7 mouse cellular contexts compared by ENCODE assay signal in the genomic region with DNA sequence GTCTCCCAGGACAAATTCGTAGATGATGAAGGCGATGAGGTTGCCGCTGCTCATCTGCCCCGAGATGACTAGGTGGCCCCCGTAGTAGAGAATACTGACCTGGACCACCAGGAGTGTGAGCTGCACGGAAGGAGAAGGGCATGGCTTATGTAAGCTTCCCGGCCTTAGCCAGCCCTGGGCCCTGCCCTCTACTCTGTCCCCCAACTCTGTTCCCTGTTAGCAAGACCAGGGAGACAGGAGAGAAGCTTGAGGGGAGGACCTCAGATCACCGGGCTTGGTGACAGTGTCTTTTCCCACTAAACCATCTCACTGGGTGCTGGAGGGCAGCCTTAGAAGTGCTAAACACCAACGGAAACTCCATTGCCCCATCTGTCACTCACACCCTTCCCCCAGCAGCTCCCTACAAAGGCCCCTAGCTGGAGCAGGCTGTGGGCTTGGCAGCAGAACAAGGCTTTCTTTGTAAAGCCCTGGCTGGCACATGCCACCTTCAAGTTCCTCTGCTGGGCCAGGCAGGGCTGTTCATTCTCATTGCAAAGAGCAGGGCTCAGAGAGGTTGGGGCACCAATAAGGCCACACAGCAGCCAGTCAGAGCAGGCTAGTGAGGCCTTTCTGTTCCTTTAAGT. TPM values are rescaled to one million over a fixed set of nuclear protein-coding genes. Genes with fewer than 3 reads are reported as not detected.
DNase-seq lines count a peak whose midpoint lies in the region; ATAC-seq lines count a peak whose summit lies in the region.

No protein-coding gene starts in this region.

- 31% methylated on average over 9 of the region's 9 CpGs for WGBS in forebrain, embryonic 16.5 days
- WGBS in neural tube, embryonic 12.5 days, result 63% methylated on average over 9 of the region's 9 CpGs

- peak overlapping the region; percentile 36 for H3K4me2 ChIP-seq in forebrain, embryonic 16.5 days (ENCODE audit: low read length)
- H3K4me2 ChIP-seq in neural tube, embryonic 12.5 days (replicated peaks), result no peak overlapping the region

- ATAC-seq in forebrain, embryonic 16.5 days, result peak; percentile 97
- peak; percentile 79 for ATAC-seq in neural tube, embryonic 12.5 days (ENCODE audit: low FRiP score, low read depth)

- H3K27ac ChIP-seq in forebrain, embryonic 16.5 days (ENCODE audit: low read length), result peak overlapping the region; percentile 81
- H3K27ac ChIP-seq in neural tube, embryonic 12.5 days, result no peak overlapping the region

- H3K9ac ChIP-seq in forebrain, embryonic 16.5 days (replicated peaks; ENCODE audit: low read depth, low read length), result peak overlapping the region; percentile 31
- no peak overlapping the region for H3K9ac ChIP-seq in neural tube, embryonic 12.5 days

- no peaks in the 10 kb centered on the region for H3K9me3 ChIP-seq in forebrain, embryonic 16.5 days (ENCODE audit: control insufficient read depth, low read length)
- no peaks in the 10 kb centered on the region for H3K9me3 ChIP-seq in neural tube, embryonic 12.5 days

- DNase-seq in 3T3-L1 (ENCODE audit: low read depth, low spot score), result peak; percentile 36
- DNase-seq in T-cell, adult 2 months (ENCODE audit: low spot score), result peak; percentile 74
- peak; percentile 37 to 47 for DNase-seq in layer of hippocampus, postnatal 25 days (ENCODE audit: extremely low spot score in 1 of 2, low spot score in 1 of 2)
- DNase-seq in urinary bladder, postnatal 14 days (ENCODE audit: low spot score), result no peak
- DNase-seq in adrenal gland, adult 8-10 months, result no peak

- H3K4me3 ChIP-seq in forebrain, embryonic 16.5 days (replicated peaks; ENCODE audit: low read length), result no peak overlapping the region
- H3K4me3 ChIP-seq in neural tube, embryonic 12.5 days, result no peak overlapping the region

- H3K36me3 ChIP-seq in forebrain, embryonic 16.5 days (ENCODE audit: control insufficient read depth, insufficient read depth), result no peaks in the 10 kb centered on the region
- no peaks in the 10 kb centered on the region for H3K36me3 ChIP-seq in neural tube, embryonic 12.5 days

- no peaks in the 10 kb centered on the region for H3K27me3 ChIP-seq in forebrain, embryonic 16.5 days (replicated peaks; ENCODE audit: control insufficient read depth, insufficient read depth, low read length)
- H3K27me3 ChIP-seq in neural tube, embryonic 12.5 days (replicated peaks), result no peaks in the 10 kb centered on the region

- peaks cover 31% of the 10 kb centered on the region for H3K4me1 ChIP-seq in forebrain, embryonic 16.5 days (replicated peaks; ENCODE audit: control insufficient read depth, insufficient read depth, low read length)
- H3K4me1 ChIP-seq in neural tube, embryonic 12.5 days, result peaks cover 20% of the 10 kb centered on the region

RNA-seq across cellular contexts. Expression of a gene that starts 16.7 kb away (rescaled TPM):
- 11.3 and 13.4 TPM in 2 replicates for polyA plus RNA-seq in forebrain, embryonic 16.5 days (2015; fragmentation: Nextera tagmentation; extraction: Ambion mirVana)
- 10 to 100 TPM; 29.3 to 33.8 TPM for total RNA-seq in layer of hippocampus, postnatal 25 days (2021)
- polyA plus RNA-seq in neural tube, embryonic 12.5 days (2016; fragmentation: Nextera tagmentation; extraction: Ambion mirVana), result 4.1 and 4.7 TPM in 2 replicates
- total RNA-seq in adrenal gland, adult 8-10 months (2022), result 10 to 100 TPM; 11.4 to 21.3 (median 15.4) TPM

RNA-seq across cellular contexts. Expression of a gene that starts 33.2 kb away (rescaled TPM):
- 37.4 and 38.6 TPM in 2 replicates for polyA plus RNA-seq in forebrain, embryonic 16.5 days (2015; fragmentation: Nextera tagmentation; extraction: Ambion mirVana)
- 10 to 100 TPM; 33.9 to 35.0 TPM for total RNA-seq in layer of hippocampus, postnatal 25 days (2021)
- 28.1 and 28.8 TPM in 2 replicates for polyA plus RNA-seq in neural tube, embryonic 12.5 days (2016; fragmentation: Nextera tagmentation; extraction: Ambion mirVana)
- 10 to 100 TPM; 51.2 to 59.3 (median 55.6) TPM for total RNA-seq in adrenal gland, adult 8-10 months (2022)

RNA-seq across cellular contexts. Expression of a gene that starts 37.0 kb away (rescaled TPM):
- polyA plus RNA-seq in forebrain, embryonic 16.5 days (2015; fragmentation: Nextera tagmentation; extraction: Ambion mirVana), result 66.1 and 71.0 TPM in 2 replicates
- total RNA-seq in layer of hippocampus, postnatal 25 days (2021), result 10 to 100 TPM; 44.9 to 45.8 TPM
- 93.1 and 98.9 TPM in 2 replicates for polyA plus RNA-seq in neural tube, embryonic 12.5 days (2016; fragmentation: Nextera tagmentation; extraction: Ambion mirVana)
- total RNA-seq in adrenal gland, adult 8-10 months (2022), result 10 to 100 TPM; 46.4 to 72.0 (median 57.1) TPM

RNA-seq across cellular contexts. Expression of a gene that starts 46.8 kb away (rescaled TPM):
- 104 and 112 TPM in 2 replicates for polyA plus RNA-seq in forebrain, embryonic 16.5 days (2015; fragmentation: Nextera tagmentation; extraction: Ambion mirVana)
- total RNA-seq in layer of hippocampus, postnatal 25 days (2021), result 10 to 100 TPM; 41.2 to 47.2 TPM
- 70.9 and 71.2 TPM in 2 replicates for polyA plus RNA-seq in neural tube, embryonic 12.5 days (2016; fragmentation: Nextera tagmentation; extraction: Ambion mirVana)
- total RNA-seq in adrenal gland, adult 8-10 months (2022), result 100 to 1,000 TPM in 1 of 4 experiments, 10 to 100 TPM in 3; 76.1 to 101 (median 91.9) TPM

Comparison
In these comparisons a context has a peak if more than half of its experiments do, and no peak if none do; other contexts are left out.
1. DNase-seq: peak in 3T3-L1 (single experiment), T-cell, adult 2 months (single experiment) and layer of hippocampus, postnatal 25 days (2 of 2); none in urinary bladder, postnatal 14 days (single experiment) and adrenal gland, adult 8-10 months (single experiment).